Mouse (Mus musculus): ENCODE measurements at regions not wholly inside any gene's neighbourhood (a gene's known extent, or its start where the extent isn't known, plus 50 kb on each side); places are given as distances from the start of the nearest gene placed in this dataset.
A peak's percentile ranks its signal among the peaks of the same experiment; 100 is the strongest.

DNA sequence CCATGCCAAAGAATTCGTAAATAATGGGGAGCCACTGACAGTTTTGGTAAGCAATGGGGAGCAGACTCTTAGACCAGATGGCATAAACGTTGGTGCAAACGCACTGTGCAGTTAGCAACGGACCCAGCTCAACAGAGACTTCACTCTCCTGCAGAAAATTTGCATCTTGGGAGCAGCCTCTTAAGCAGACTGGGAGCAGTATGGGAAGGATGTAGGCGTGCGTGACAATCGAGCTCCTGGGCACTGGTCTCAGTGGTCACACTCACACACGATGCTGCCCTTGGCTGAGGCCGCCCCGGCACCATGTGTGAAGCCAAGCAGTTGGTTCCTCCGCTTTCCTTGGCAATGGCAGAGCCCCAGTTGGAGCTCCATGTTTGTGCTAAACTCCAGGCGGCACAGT, 218.8 kb downstream of the Sec61b start:
- no peaks in the 10 kb centered on the region for H3K36me3 ChIP-seq
- 68% methylated on average over 12 of the region's 12 CpGs for WGBS
- no peak overlapping the region for H3K27ac ChIP-seq
- H3K4me2 ChIP-seq, result no peak overlapping the region
- no peaks in the 10 kb centered on the region for H3K4me1 ChIP-seq
- H3K9me3 ChIP-seq, result no peaks in the 10 kb centered on the region
- no peak for ATAC-seq (ENCODE audit: borderline replicate concordance, extremely low read depth, low FRiP score, low TSS enrichment)
- no peaks in the 10 kb centered on the region for H3K27me3 ChIP-seq
- H3K9ac ChIP-seq, result no peak overlapping the region
- no peak overlapping the region for H3K4me3 ChIP-seq

DNA sequence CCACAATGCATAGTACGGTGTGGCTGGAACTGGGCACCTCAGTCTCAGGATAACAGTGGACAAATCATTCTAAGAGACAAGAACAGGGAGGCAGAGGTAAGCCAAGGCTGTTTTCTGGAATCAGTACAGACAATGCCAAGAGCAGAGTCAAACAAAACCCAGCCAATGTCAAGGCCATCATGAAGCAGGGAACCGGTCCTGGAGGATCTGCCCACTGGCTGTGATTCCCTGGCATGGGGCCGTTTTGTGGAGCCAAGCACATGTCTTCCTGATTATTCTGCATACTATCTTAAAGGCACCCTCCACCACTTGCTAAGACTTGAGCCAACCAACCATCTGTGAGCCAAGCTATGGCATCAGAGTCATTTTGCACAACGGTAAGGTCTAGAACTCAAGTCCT, 222.6 kb downstream of the Sec61b start:
- WGBS, result 88% methylated on average over 4 of the region's 4 CpGs
- no peak overlapping the region for H3K4me2 ChIP-seq
- no peak for ATAC-seq (ENCODE audit: borderline replicate concordance, extremely low read depth, low FRiP score, low TSS enrichment)
- H3K27ac ChIP-seq, result no peak overlapping the region
- no peak overlapping the region for H3K9ac ChIP-seq
- H3K27me3 ChIP-seq, result no peaks in the 10 kb centered on the region
- no peaks in the 10 kb centered on the region for H3K4me1 ChIP-seq
- H3K4me3 ChIP-seq, result no peak overlapping the region
- no peaks in the 10 kb centered on the region for H3K36me3 ChIP-seq
- H3K9me3 ChIP-seq, result no peaks in the 10 kb centered on the region

DNA sequence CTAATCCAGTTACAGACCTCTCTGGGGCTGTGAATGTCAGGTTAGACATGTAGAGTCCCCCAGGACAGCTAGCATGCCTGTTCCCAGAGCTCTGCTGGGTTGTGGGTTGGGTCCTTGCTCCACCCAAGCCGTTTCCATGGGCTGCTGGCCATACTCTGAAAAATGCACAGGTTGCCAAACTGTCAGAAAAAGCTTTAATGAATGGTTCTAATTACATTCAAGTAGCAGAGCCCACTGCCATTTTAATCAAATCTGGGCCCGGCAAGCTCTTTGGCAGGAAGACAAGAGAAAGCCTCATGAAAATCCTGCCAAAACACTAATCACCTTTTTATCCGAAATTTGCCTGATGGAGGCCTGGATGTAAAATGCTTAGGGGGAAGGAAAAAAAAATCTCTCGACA, 224.1 kb downstream of the Sec61b start:
- Histone ChIP-seq H3K27ac (no peak overlapping the region), H3K27me3 (no peaks in the 10 kb centered on the region), H3K4me2 (no peak overlapping the region), H3K9me3 (no peaks in the 10 kb centered on the region), H3K4me3 (no peak overlapping the region), H3K4me1 (no peaks in the 10 kb centered on the region), H3K9ac (no peak overlapping the region), H3K36me3 (no peaks in the 10 kb centered on the region)
- WGBS, result 57% methylated on average over 4 of the region's 4 CpGs
- no peak for ATAC-seq (ENCODE audit: borderline replicate concordance, extremely low read depth, low FRiP score, low TSS enrichment)

DNA sequence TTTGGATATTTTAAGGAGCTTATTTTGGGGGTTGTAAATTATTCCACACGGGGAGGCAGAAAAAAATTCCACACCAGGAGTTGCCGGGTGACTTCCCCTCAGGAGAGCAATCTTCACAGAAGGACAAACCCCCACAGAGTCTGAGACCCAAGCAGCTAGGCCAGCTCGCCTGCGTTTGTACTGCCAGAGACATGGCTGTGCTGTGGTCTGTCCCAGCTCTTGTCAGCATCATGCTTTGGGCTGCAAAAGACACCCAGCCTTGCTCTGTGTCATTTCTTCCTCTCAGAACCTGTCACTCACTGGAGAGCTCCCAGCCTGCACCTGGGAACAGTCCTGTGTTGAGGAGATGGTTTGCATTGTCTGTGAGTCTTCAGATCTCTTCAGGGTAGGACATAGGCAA, 224.5 kb downstream of the Sec61b start:
- Histone ChIP-seq H3K4me2 (no peak overlapping the region), H3K27me3 (no peaks in the 10 kb centered on the region), H3K4me1 (no peaks in the 10 kb centered on the region), H3K9ac (no peak overlapping the region), H3K36me3 (no peaks in the 10 kb centered on the region), H3K4me3 (no peak overlapping the region), H3K27ac (no peak overlapping the region), H3K9me3 (no peaks in the 10 kb centered on the region)
- ATAC-seq (ENCODE audit: borderline replicate concordance, extremely low read depth, low FRiP score, low TSS enrichment), result no peak
- WGBS, result 59% methylated on average over 4 of the region's 4 CpGs

DNA sequence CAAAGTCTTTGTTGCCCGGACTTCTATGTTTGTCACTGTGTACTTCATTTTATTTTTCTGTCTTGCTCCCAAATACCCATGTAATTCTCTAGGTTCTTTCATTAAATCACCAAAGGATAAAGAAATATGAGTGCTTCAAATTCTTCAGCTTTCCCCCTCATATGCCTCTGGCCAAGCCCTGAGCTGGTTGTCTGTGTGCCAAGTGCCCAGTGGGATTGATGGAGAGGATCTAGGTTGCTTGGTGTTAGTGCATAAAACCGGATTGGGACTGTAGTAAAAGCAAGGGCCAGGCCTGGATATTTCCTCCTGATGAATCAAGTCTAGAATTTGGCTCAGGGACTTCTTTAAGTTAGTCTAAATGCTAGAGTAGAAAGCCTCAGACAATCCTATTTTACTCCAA, 229.0 kb downstream of the Sec61b start:
- Histone ChIP-seq H3K4me3 (no peak overlapping the region), H3K9ac (no peak overlapping the region), H3K9me3 (no peaks in the 10 kb centered on the region), H3K36me3 (no peaks in the 10 kb centered on the region), H3K4me1 (no peaks in the 10 kb centered on the region), H3K4me2 (no peak overlapping the region), H3K27me3 (no peaks in the 10 kb centered on the region), H3K27ac (no peak overlapping the region)
- no peak for ATAC-seq (ENCODE audit: borderline replicate concordance, extremely low read depth, low FRiP score, low TSS enrichment)
- WGBS, result 78% methylated on average over 2 of the region's 2 CpGs

DNA sequence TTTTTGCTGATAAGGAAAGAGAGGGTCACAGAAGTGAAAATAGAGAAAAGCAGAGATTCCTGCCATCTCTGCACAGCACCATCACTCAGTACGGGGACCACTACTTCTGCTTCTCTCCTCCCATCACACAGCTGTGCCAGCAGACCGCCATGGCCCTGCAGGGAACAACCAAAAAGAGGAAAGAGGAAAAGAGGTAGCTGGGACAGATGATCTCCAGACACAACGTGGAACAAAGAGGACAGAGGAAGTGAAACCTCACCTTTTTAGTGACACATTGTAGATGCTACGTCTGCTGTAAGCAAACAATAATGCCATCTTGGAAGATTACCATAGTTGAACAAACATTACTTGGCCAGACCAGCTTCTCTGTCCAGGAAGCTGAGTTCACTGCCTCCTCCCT, 230.1 kb downstream of the Sec61b start:
- no peaks in the 10 kb centered on the region for H3K9me3 ChIP-seq
- H3K9ac ChIP-seq, result no peak overlapping the region
- H3K4me1 ChIP-seq, result no peaks in the 10 kb centered on the region
- no peak overlapping the region for H3K4me2 ChIP-seq
- H3K27me3 ChIP-seq, result no peaks in the 10 kb centered on the region
- WGBS, result 67% methylated on average over 4 of the region's 4 CpGs
- H3K36me3 ChIP-seq, result no peaks in the 10 kb centered on the region
- no peak for ATAC-seq (ENCODE audit: borderline replicate concordance, extremely low read depth, low FRiP score, low TSS enrichment)
- H3K27ac ChIP-seq, result no peak overlapping the region
- H3K4me3 ChIP-seq, result no peak overlapping the region

DNA sequence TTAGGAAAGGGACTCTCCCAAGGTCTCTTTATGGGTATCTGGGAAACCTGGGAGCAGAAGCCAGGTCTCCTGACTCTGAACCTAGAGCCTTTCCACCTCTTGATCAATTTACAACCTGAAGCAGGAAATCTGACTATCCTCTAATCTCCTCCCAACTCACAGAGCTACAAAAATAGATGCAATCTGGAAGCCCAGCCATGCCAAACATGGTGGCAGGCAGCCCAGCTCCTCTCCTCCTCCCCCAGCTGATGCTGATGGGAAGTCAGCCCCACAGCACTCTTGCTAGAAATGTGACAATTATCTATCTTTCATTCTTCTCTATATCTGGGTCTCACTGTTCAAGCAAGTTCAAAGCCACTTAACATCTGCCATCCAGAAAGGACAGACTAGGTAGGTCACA, 233.5 kb downstream of the Sec61b start:
- H3K4me3 ChIP-seq, result no peak overlapping the region
- H3K4me1 ChIP-seq, result no peaks in the 10 kb centered on the region

DNA sequence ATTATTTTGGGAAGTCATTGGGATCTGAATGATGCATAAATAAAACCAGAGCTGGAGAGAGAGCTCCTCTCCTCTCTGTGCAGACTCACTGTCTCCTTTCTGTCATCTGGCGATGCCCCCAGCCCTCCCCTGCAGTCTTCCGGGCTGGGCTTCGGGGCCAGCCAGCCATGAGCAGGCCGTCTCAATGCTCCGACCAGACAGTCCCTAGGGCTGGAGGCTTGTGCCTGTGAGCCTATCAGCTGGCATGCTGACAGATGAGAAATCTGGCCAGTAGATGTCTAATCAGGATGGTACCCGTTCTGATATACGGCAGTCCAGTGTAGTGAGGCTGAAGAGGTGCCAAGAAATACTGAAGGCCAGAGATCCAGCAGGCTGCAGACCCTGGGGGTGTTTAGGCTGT, 238.9 kb downstream of the Sec61b start:
- Histone ChIP-seq H3K27ac (no peak overlapping the region), H3K4me1 (no peaks in the 10 kb centered on the region), H3K9me3 (no peaks in the 10 kb centered on the region), H3K4me3 (no peak overlapping the region), H3K36me3 (no peaks in the 10 kb centered on the region), H3K27me3 (no peaks in the 10 kb centered on the region), H3K4me2 (no peak overlapping the region), H3K9ac (no peak overlapping the region)
- no peak for ATAC-seq (ENCODE audit: borderline replicate concordance, extremely low read depth, low FRiP score, low TSS enrichment)
- 49% methylated on average over 7 of the region's 7 CpGs for WGBS

More for the DNA sequence above, 233.5 kb downstream of the Sec61b start:
- Histone ChIP-seq H3K9ac (no peak overlapping the region), H3K9me3 (no peaks in the 10 kb centered on the region), H3K4me2 (no peak overlapping the region), H3K36me3 (no peaks in the 10 kb centered on the region), H3K27me3 (no peaks in the 10 kb centered on the region), H3K27ac (no peak overlapping the region)
- ATAC-seq (ENCODE audit: borderline replicate concordance, extremely low read depth, low FRiP score, low TSS enrichment), result no peak

DNA sequence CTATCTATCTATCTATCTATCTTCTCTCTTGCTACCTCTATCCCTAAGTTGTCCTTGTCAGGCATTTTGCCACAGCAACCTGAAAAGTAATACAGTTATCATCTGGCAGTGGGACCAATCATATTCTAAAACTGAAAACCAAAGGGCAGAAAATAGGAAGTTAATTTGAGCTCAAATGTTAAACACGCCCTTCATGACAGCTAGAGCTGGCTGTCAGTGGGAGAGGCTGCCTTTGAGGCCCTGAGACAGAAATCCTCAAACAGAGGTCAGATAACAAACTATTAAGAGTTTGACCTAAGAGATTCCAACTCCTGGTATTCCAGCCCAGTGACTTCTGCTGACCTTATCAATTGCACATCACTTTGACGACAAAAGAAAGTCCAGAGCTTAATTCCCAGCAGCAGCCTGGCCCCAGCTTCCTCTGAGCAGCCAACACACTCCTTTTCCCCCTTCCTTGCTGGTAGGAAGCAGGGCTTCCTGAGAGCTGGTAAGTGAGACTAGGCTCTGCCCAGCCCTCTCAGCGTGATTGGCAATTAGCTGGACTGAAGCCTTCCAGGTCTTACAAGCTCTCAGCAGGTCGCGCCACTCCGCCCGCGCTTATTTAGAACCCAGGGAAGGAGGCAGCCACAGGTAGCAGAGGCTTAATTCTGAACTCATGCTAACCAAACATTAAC, 250.0 kb downstream of the Sec61b start:
- ATAC-seq (ENCODE audit: borderline replicate concordance, extremely low read depth, low FRiP score, low TSS enrichment), result no peak
- Histone ChIP-seq H3K27me3 (no peaks in the 10 kb centered on the region), H3K4me1 (no peaks in the 10 kb centered on the region), H3K36me3 (no peaks in the 10 kb centered on the region), H3K9ac (no peak overlapping the region), H3K4me2 (peak overlapping the region; percentile 22; the same call in 1 of the 2 replicates), H3K27ac (no peak overlapping the region), H3K9me3 (no peaks in the 10 kb centered on the region), H3K4me3 (no peak overlapping the region)
- WGBS, result 19% methylated on average over 8 of the region's 8 CpGs

DNA sequence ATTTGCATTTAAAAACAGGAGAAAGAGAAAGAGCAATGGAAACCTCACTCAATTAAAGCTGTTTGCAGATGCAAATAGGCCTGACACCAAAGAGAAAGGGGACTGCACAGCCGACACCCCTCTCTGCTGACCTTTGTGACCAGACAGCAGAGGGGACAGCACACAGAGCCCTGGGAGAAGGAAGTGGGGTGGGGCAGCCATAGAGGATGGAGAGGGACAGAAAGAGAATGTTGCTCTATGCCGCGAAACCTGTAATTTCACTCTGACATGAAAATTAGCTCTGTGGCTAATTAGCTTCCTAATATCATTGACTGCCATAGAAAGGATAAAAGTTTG, 250.5 kb downstream of the Sec61b start:
- Histone ChIP-seq H3K27ac (no peak overlapping the region), H3K36me3 (no peaks in the 10 kb centered on the region), H3K4me2 (peak overlapping the region; percentile 22; the same call in 1 of the 2 replicates), H3K4me1 (no peaks in the 10 kb centered on the region), H3K9me3 (no peaks in the 10 kb centered on the region), H3K27me3 (no peaks in the 10 kb centered on the region), H3K4me3 (no peak overlapping the region), H3K9ac (no peak overlapping the region)
- ATAC-seq (ENCODE audit: borderline replicate concordance, extremely low read depth, low FRiP score, low TSS enrichment), result no peak
- 24% methylated on average over 3 of the region's 3 CpGs for whole genome bisulfite sequencing

DNA sequence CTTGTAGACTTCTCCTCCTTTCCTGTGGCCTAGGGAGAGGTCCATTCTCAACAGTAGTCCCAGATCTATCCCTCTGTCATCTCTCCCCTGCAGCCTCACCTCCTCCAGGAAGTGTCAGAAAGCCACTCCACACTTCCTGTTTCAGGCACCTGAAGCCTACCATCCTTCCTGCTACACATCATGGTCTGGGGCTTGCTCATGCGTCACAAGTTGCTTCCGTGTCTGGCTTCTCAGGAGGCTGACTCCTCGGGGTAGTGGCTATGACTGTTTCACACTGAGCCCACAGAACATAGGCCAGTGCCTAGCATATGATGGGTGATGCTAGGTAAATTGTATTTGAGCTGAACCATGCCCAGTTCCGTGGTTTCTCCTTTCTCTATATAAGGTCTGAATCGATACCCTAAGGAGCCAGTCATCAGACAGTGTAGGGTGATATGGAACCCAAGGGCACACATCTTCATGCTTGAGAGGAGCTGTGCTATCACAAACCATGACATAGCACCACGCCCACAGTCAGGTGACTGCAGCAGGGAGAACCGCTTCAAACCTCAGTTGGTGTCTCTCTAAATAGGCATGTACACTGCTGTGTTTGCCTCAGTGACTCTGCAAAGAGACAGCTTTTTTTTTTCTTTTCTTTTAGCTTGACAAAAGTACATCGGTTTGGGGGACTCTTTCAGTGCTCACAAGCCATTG, 272.2 kb downstream of the Sec61b start:
- no peak overlapping the region for H3K27ac ChIP-seq
- H3K9me3 ChIP-seq, result no peaks in the 10 kb centered on the region
- 74% methylated on average over 8 of the region's 8 CpGs for WGBS
- H3K4me3 ChIP-seq, result no peak overlapping the region
- H3K9ac ChIP-seq, result no peak overlapping the region
- H3K36me3 ChIP-seq, result no peaks in the 10 kb centered on the region
- no peaks in the 10 kb centered on the region for H3K4me1 ChIP-seq
- H3K27me3 ChIP-seq, result no peaks in the 10 kb centered on the region
- ATAC-seq (ENCODE audit: borderline replicate concordance, extremely low read depth, low FRiP score, low TSS enrichment), result no peak
- H3K4me2 ChIP-seq, result no peak overlapping the region

DNA sequence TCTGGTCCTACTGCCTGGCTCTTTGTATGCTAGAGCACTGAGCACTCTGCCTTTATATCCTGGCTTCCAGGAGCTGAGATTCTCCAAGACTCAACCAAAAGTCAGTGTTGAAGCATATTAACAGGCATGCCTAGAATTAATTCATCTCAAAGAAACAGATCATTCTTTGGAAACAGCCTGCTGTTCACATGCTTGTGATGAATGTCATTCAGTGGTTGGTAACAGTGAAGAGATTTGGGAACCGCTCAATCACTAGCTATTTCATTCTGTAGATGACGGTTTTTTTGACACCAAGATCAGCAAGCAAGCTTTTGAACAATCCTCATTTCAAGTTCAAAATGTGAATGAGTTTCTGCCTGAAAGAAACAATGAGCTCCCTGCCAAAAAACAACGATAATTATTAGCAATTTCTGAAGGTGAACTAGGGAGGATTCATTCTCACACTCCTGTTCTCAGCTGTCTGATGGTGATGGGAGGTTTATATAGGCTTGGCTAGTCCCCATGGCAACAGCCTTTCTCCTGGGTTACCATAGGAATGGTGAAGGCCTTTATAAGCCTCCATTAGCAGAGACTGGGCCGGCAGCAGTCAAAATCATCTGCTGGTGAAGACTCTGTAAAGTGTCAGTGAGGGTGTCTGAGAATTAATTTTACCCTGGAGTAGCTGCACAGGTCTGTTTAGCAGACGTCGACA, 272.6 kb upstream of the Nr4a3 start:
- Histone ChIP-seq H3K27me3 (no peaks in the 10 kb centered on the region), H3K4me2 (no peak overlapping the region), H3K36me3 (no peaks in the 10 kb centered on the region), H3K4me1 (peaks cover 3% of the 10 kb centered on the region; the same call in 1 of the 2 replicates), H3K9ac (no peak overlapping the region), H3K9me3 (no peaks in the 10 kb centered on the region), H3K27ac (no peak overlapping the region), H3K4me3 (no peak overlapping the region)
- ATAC-seq (ENCODE audit: borderline replicate concordance, extremely low read depth, low FRiP score, low TSS enrichment), result no peak
- WGBS, result 62% methylated on average over 6 of the region's 6 CpGs

Data from lung, embryonic 15.5 days (tissue).